Mouse (Mus musculus): ENCODE results near the gene Cd7. TPM values are rescaled to one million over a fixed set of nuclear protein-coding genes. Genes with fewer than 3 reads are reported as not detected.
"Not testable (repeated sequence)": the region's sequence is repeated elsewhere in the genome, so short reads cannot be mapped to it uniquely, and the experiment has no call there.

Cd7 gene
- polyA plus RNA-seq, 1 experiment from 2014 or later, result not detected

- ATAC-seq (ENCODE audit: low FRiP score, low TSS enrichment), result peak; percentile 50
These were observed 17.5 kb upstream of the Cd7 start for GRCm38 (mm10) chr11:121056536-121057236.

DNA sequence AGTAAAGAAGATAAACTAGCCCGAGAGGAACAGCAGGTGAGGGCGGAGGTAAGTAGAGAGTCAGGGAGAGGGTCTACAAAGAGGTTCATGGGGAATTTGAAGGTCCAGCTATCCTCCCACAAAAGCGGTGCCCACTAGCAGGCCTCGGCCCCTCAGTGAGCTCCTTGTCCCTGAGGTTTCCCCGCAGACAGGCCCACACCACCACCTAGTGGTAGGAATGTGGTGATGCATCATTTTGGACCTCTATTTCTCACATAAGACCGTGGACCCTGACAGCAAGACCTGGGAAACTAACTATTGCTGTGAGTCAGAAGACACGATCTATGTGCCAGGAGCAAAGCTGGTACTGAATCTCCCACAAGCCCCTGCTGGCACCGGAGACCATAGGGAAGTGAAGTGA, 14.3 kb upstream of the Cd7 start:
- 17% methylated on average over 8 of the region's 8 CpGs for WGBS
- ATAC-seq (ENCODE audit: low FRiP score, low TSS enrichment), result peak; percentile 51; the same call in 1 of the 2 replicates
- Histone ChIP-seq H3K27ac (ENCODE audit: low read depth, low read length) (no peak overlapping the region), H3K4me3 (ENCODE audit: low read length) (no peak overlapping the region), H3K27me3 (ENCODE audit: control insufficient read depth, insufficient read depth, low read length) (no peaks in the 10 kb centered on the region), H3K4me2 (replicated peaks; ENCODE audit: low read depth, low read length) (no peak overlapping the region), H3K9me3 (ENCODE audit: control insufficient read depth, low read length) (no peaks in the 10 kb centered on the region), H3K36me3 (ENCODE audit: control insufficient read depth, insufficient read depth, low read length) (no peaks in the 10 kb centered on the region), H3K4me1 (ENCODE audit: control insufficient read depth, insufficient read depth, low read length) (peaks cover 6% of the 10 kb centered on the region; the same call in 1 of the 2 replicates), H3K9ac (ENCODE audit: low read depth, low read length) (no peak overlapping the region)

More at GRCm38 (mm10) chr11:121056536-121057236, 17.5 kb upstream of the Cd7 start:
- Histone ChIP-seq H3K9me3 (ENCODE audit: control insufficient read depth, low read length) (no peaks in the 10 kb centered on the region), H3K27me3 (ENCODE audit: control insufficient read depth, insufficient read depth, low read length) (no peaks in the 10 kb centered on the region), H3K36me3 (ENCODE audit: control insufficient read depth, insufficient read depth, low read length) (no peaks in the 10 kb centered on the region), H3K4me2 (replicated peaks; ENCODE audit: low read depth, low read length) (no peak overlapping the region), H3K9ac (ENCODE audit: low read depth, low read length) (no peak overlapping the region), H3K4me1 (ENCODE audit: control insufficient read depth, insufficient read depth, low read length) (peaks cover 6% of the 10 kb centered on the region; the same call in 1 of the 2 replicates), H3K4me3 (ENCODE audit: low read length) (no peak overlapping the region), H3K27ac (ENCODE audit: low read depth, low read length) (no peak overlapping the region)
- WGBS, result 36% methylated on average over 7 of the region's 7 CpGs

DNA sequence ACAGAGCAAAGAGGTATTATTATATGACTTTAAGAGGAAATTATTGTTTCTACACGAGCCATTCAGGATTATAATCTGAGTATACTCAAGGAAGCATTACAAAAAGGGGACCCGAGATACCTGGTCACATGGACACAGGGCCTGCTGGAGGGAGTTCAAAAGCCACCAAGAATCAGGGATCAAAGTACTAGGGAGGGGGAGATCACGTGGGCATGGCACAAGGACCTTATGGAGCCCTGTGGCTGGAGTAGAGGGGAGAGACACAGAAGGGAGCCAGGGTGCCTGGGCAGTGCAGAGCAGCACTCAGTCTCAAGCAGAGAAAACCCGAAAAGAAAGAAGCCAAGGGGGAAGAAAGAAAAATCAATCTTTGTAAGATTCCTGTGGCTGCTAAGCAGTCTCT, 13.2 kb upstream of the Cd7 start:
- Histone ChIP-seq H3K4me2 (replicated peaks; ENCODE audit: low read depth, low read length) (no peak overlapping the region), H3K9me3 (ENCODE audit: control insufficient read depth, low read length) (no peaks in the 10 kb centered on the region), H3K9ac (ENCODE audit: low read depth, low read length) (no peak overlapping the region), H3K27ac (ENCODE audit: low read depth, low read length) (no peak overlapping the region), H3K4me1 (ENCODE audit: control insufficient read depth, insufficient read depth, low read length) (peaks cover 6% of the 10 kb centered on the region; the same call in 1 of the 2 replicates), H3K4me3 (ENCODE audit: low read length) (no peak overlapping the region), H3K27me3 (ENCODE audit: control insufficient read depth, insufficient read depth, low read length) (no peaks in the 10 kb centered on the region), H3K36me3 (ENCODE audit: control insufficient read depth, insufficient read depth, low read length) (no peaks in the 10 kb centered on the region)
- WGBS, result 59% methylated on average over 4 of the region's 4 CpGs
- ATAC-seq (ENCODE audit: low FRiP score, low TSS enrichment), result no peak

GRCm38 (mm10) chr11:121051793-121052192, 12.6 kb upstream of the Cd7 start:
- Histone ChIP-seq H3K27me3 (ENCODE audit: control insufficient read depth, insufficient read depth, low read length) (no peaks in the 10 kb centered on the region), H3K9ac (ENCODE audit: low read depth, low read length) (no peak overlapping the region), H3K9me3 (ENCODE audit: control insufficient read depth, low read length) (no peaks in the 10 kb centered on the region), H3K4me3 (ENCODE audit: low read length) (no peak overlapping the region), H3K4me1 (ENCODE audit: control insufficient read depth, insufficient read depth, low read length) (peaks cover 6% of the 10 kb centered on the region; the same call in 1 of the 2 replicates), H3K4me2 (replicated peaks; ENCODE audit: low read depth, low read length) (no peak overlapping the region), H3K36me3 (ENCODE audit: control insufficient read depth, insufficient read depth, low read length) (no peaks in the 10 kb centered on the region), H3K27ac (ENCODE audit: low read depth, low read length) (no peak overlapping the region)
- no peak for ATAC-seq (ENCODE audit: low FRiP score, low TSS enrichment)
- WGBS, result 43% methylated on average over 1 of the region's 1 CpGs

- no peak for ATAC-seq (ENCODE audit: low FRiP score, low TSS enrichment)
- Histone ChIP-seq H3K27me3 (ENCODE audit: control insufficient read depth, insufficient read depth, low read length) (no peaks in the 10 kb centered on the region), H3K27ac (ENCODE audit: low read depth, low read length) (no peak overlapping the region), H3K4me2 (replicated peaks; ENCODE audit: low read depth, low read length) (no peak overlapping the region), H3K9me3 (ENCODE audit: control insufficient read depth, low read length) (no peaks in the 10 kb centered on the region), H3K36me3 (ENCODE audit: control insufficient read depth, insufficient read depth, low read length) (no peaks in the 10 kb centered on the region), H3K4me1 (ENCODE audit: control insufficient read depth, insufficient read depth, low read length) (no peaks in the 10 kb centered on the region), H3K9ac (ENCODE audit: low read depth, low read length) (no peak overlapping the region), H3K4me3 (ENCODE audit: low read length) (no peak overlapping the region)
- WGBS, result 66% methylated on average over 1 of the region's 1 CpGs
These were observed 10.6 kb upstream of the Cd7 start for GRCm38 (mm10) chr11:121049840-121050239.

- ATAC-seq (ENCODE audit: low FRiP score, low TSS enrichment), result no peak
- H3K9ac ChIP-seq (ENCODE audit: low read depth, low read length), result no peak overlapping the region
- no peaks in the 10 kb centered on the region for H3K36me3 ChIP-seq (ENCODE audit: control insufficient read depth, insufficient read depth, low read length)
- no peaks in the 10 kb centered on the region for H3K9me3 ChIP-seq (ENCODE audit: control insufficient read depth, low read length)
- no peaks in the 10 kb centered on the region for H3K4me1 ChIP-seq (ENCODE audit: control insufficient read depth, insufficient read depth, low read length)
- H3K4me2 ChIP-seq (replicated peaks; ENCODE audit: low read depth, low read length), result no peak overlapping the region
- no peak overlapping the region for H3K4me3 ChIP-seq (ENCODE audit: low read length)
- no peak overlapping the region for H3K27ac ChIP-seq (ENCODE audit: low read depth, low read length)
- 35% methylated on average over 2 of the region's 2 CpGs for WGBS
- 0 out of 2 replicates have a peak, but pooled peaks cover 4% of the 10 kb centered on the region for H3K27me3 ChIP-seq (ENCODE audit: control insufficient read depth, insufficient read depth, low read length)
These were observed 8.7 kb upstream of the Cd7 start for GRCm38 (mm10) chr11:121047826-121048399.

GRCm38 (mm10) chr11:121045286-121045685, 6.1 kb upstream of the Cd7 start:
- WGBS, result 86% methylated on average over 1 of the region's 1 CpGs
- no peak overlapping the region for H3K4me2 ChIP-seq (replicated peaks; ENCODE audit: low read depth, low read length)
- H3K4me3 ChIP-seq (ENCODE audit: low read length), result no peak overlapping the region
- H3K27ac ChIP-seq (ENCODE audit: low read depth, low read length), result no peak overlapping the region
- no peaks in the 10 kb centered on the region for H3K9me3 ChIP-seq (ENCODE audit: control insufficient read depth, low read length)
- no peak for ATAC-seq (ENCODE audit: low FRiP score, low TSS enrichment)
- no peak overlapping the region for H3K9ac ChIP-seq (ENCODE audit: low read depth, low read length)
- H3K27me3 ChIP-seq (ENCODE audit: control insufficient read depth, insufficient read depth, low read length), result 0 out of 2 replicates have a peak, but pooled peaks cover 4% of the 10 kb centered on the region
- H3K36me3 ChIP-seq (ENCODE audit: control insufficient read depth, insufficient read depth, low read length), result no peaks in the 10 kb centered on the region
- H3K4me1 ChIP-seq (ENCODE audit: control insufficient read depth, insufficient read depth, low read length), result no peaks in the 10 kb centered on the region

GRCm38 (mm10) chr11:121043025-121043424, 3.8 kb upstream of the Cd7 start:
- WGBS, result 56% methylated on average over 1 of the region's 1 CpGs
- H3K4me1 ChIP-seq (ENCODE audit: control insufficient read depth, insufficient read depth, low read length); H3K4me2 ChIP-seq (replicated peaks; ENCODE audit: low read depth, low read length); H3K27ac ChIP-seq (ENCODE audit: low read depth, low read length); ATAC-seq (ENCODE audit: low FRiP score, low TSS enrichment); H3K9me3 ChIP-seq (ENCODE audit: control insufficient read depth, low read length); H3K4me3 ChIP-seq (ENCODE audit: low read length); H3K36me3 ChIP-seq (ENCODE audit: control insufficient read depth, insufficient read depth, low read length); H3K9ac ChIP-seq (ENCODE audit: low read depth, low read length); H3K27me3 ChIP-seq (ENCODE audit: control insufficient read depth, insufficient read depth, low read length): not testable (repeated sequence)

DNA sequence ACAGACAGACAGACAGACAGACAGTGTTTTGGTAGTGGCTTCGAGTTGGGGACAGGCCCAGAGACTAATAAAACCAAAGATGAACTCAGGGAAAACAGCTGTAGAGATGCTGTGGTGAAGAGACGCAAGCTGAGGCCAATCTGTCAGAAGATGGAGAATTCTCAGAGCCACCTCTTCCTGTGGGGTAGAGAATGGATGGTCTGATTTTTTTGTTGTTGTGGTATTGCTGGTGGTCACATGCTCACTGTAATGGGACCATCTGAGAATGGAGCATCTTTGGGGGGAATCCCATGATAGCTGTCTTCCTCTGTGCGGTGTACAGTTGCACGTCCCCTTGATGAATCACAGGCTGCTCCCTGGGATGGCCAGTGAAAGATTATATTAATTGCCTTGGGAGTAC, 3.3 kb upstream of the Cd7 start:
- Histone ChIP-seq H3K36me3 (ENCODE audit: control insufficient read depth, insufficient read depth, low read length) (no peaks in the 10 kb centered on the region), H3K4me2 (replicated peaks; ENCODE audit: low read depth, low read length) (no peak overlapping the region), H3K4me1 (ENCODE audit: control insufficient read depth, insufficient read depth, low read length) (no peaks in the 10 kb centered on the region), H3K9ac (ENCODE audit: low read depth, low read length) (no peak overlapping the region), H3K4me3 (ENCODE audit: low read length) (no peak overlapping the region), H3K9me3 (ENCODE audit: control insufficient read depth, low read length) (no peaks in the 10 kb centered on the region), H3K27me3 (ENCODE audit: control insufficient read depth, insufficient read depth, low read length) (0 out of 2 replicates have a peak, but pooled peaks cover 4% of the 10 kb centered on the region), H3K27ac (ENCODE audit: low read depth, low read length) (no peak overlapping the region)
- no peak for ATAC-seq (ENCODE audit: low FRiP score, low TSS enrichment)
- WGBS, result 73% methylated on average over 4 of the region's 4 CpGs

All from kidney, embryonic 14.5 days (tissue).